Mouse (Mus musculus): ENCODE results near the gene Kdm1b. TPM values are rescaled to one million over a fixed set of nuclear protein-coding genes. Genes with fewer than 3 reads are reported as not detected.

Kdm1b gene
- polyA plus RNA-seq, 1 experiment from 2014 or later = 6.7 TPM

- no peaks in the 10 kb centered on the region for H3K9me3 ChIP-seq (ENCODE audit: control insufficient read depth)
- no peak overlapping the region for H3K4me2 ChIP-seq (replicated peaks; ENCODE audit: low read depth)
- WGBS = 71% methylated on average over 4 of the region's 4 CpGs
- H3K27me3 ChIP-seq (replicated peaks; ENCODE audit: control insufficient read depth, insufficient read depth, low read length) = no peaks in the 10 kb centered on the region
- no peak for TF ChIP-seq CTCF (IDR thresholded peaks at IDR 0.05; ENCODE audit: low read depth)
- ATAC-seq = no peak
- no peak overlapping the region for H3K27ac ChIP-seq (ENCODE audit: low read depth, low read length)
- no peak overlapping the region for H3K9ac ChIP-seq (ENCODE audit: low read depth, low read length)
- H3K36me3 ChIP-seq (ENCODE audit: control insufficient read depth, insufficient read depth) = peaks cover 40% of the 10 kb centered on the region
- no peak overlapping the region for H3K4me3 ChIP-seq (ENCODE audit: low read depth, low read length)
- no peaks in the 10 kb centered on the region for H3K4me1 ChIP-seq (replicated peaks; ENCODE audit: control insufficient read depth, insufficient read depth, low read length)
Measured at GRCm38 (mm10) chr13:47050009-47050408, 6.7 kb downstream of the Kdm1b start.

GRCm38 (mm10) chr13:47053971-47054370 is 10.7 kb downstream of the Kdm1b start:
- Histone ChIP-seq H3K36me3 (ENCODE audit: control insufficient read depth, insufficient read depth) (peaks cover 40% of the 10 kb centered on the region), H3K4me2 (replicated peaks; ENCODE audit: low read depth) (no peak overlapping the region), H3K4me3 (ENCODE audit: low read depth, low read length) (no peak overlapping the region), H3K4me1 (replicated peaks; ENCODE audit: control insufficient read depth, insufficient read depth, low read length) (no peaks in the 10 kb centered on the region), H3K9me3 (ENCODE audit: control insufficient read depth) (no peaks in the 10 kb centered on the region), H3K27me3 (replicated peaks; ENCODE audit: control insufficient read depth, insufficient read depth, low read length) (no peaks in the 10 kb centered on the region), H3K27ac (ENCODE audit: low read depth, low read length) (no peak overlapping the region), H3K9ac (ENCODE audit: low read depth, low read length) (no peak overlapping the region)
- no peak for TF ChIP-seq CTCF (IDR thresholded peaks at IDR 0.05; ENCODE audit: low read depth)
- no peak for ATAC-seq
- 90% methylated on average over 10 of the region's 10 CpGs for WGBS

GRCm38 (mm10) chr13:47056126-47056525 is 12.8 kb downstream of the Kdm1b start:
- no peaks in the 10 kb centered on the region for H3K27me3 ChIP-seq (replicated peaks; ENCODE audit: control insufficient read depth, insufficient read depth, low read length)
- no peaks in the 10 kb centered on the region for H3K4me1 ChIP-seq (replicated peaks; ENCODE audit: control insufficient read depth, insufficient read depth, low read length)
- H3K36me3 ChIP-seq (ENCODE audit: control insufficient read depth, insufficient read depth) = peaks cover 33% of the 10 kb centered on the region; the same call in 1 of the 2 replicates
- no peak overlapping the region for H3K4me2 ChIP-seq (replicated peaks; ENCODE audit: low read depth)
- H3K9me3 ChIP-seq (ENCODE audit: control insufficient read depth) = no peaks in the 10 kb centered on the region
- WGBS = 82% methylated on average over 11 of the region's 11 CpGs
- no peak for TF ChIP-seq CTCF (IDR thresholded peaks at IDR 0.05; ENCODE audit: low read depth)
- ATAC-seq = no peak
- H3K9ac ChIP-seq (ENCODE audit: low read depth, low read length) = no peak overlapping the region
- H3K27ac ChIP-seq (ENCODE audit: low read depth, low read length) = no peak overlapping the region
- no peak overlapping the region for H3K4me3 ChIP-seq (ENCODE audit: low read depth, low read length)

GRCm38 (mm10) chr13:47056781-47057180 is 13.5 kb downstream of the Kdm1b start:
- TF ChIP-seq CTCF (IDR thresholded peaks at IDR 0.05; ENCODE audit: low read depth) = no peak
- Histone ChIP-seq H3K9ac (ENCODE audit: low read depth, low read length) (no peak overlapping the region), H3K9me3 (ENCODE audit: control insufficient read depth) (no peaks in the 10 kb centered on the region), H3K27ac (ENCODE audit: low read depth, low read length) (no peak overlapping the region), H3K4me3 (ENCODE audit: low read depth, low read length) (no peak overlapping the region), H3K4me2 (replicated peaks; ENCODE audit: low read depth) (no peak overlapping the region), H3K27me3 (replicated peaks; ENCODE audit: control insufficient read depth, insufficient read depth, low read length) (no peaks in the 10 kb centered on the region), H3K36me3 (ENCODE audit: control insufficient read depth, insufficient read depth) (peaks cover 37% of the 10 kb centered on the region; the same call in 1 of the 2 replicates), H3K4me1 (replicated peaks; ENCODE audit: control insufficient read depth, insufficient read depth, low read length) (no peaks in the 10 kb centered on the region)
- WGBS = 93% methylated on average over 5 of the region's 5 CpGs
- ATAC-seq = no peak

GRCm38 (mm10) chr13:47062756-47063155 is 19.5 kb downstream of the Kdm1b start:
- ATAC-seq = no peak
- H3K27ac ChIP-seq (ENCODE audit: low read depth, low read length) = no peak overlapping the region

GRCm38 (mm10) chr13:47063985-47064760 is 20.9 kb downstream of the Kdm1b start:
- no peak for TF ChIP-seq CTCF (IDR thresholded peaks at IDR 0.05; ENCODE audit: low read depth)
- 66% methylated on average over 15 of the region's 15 CpGs for WGBS
- ATAC-seq = no peak
- Histone ChIP-seq H3K27ac (ENCODE audit: low read depth, low read length) (no peak overlapping the region), H3K9me3 (ENCODE audit: control insufficient read depth) (no peaks in the 10 kb centered on the region), H3K4me1 (replicated peaks; ENCODE audit: control insufficient read depth, insufficient read depth, low read length) (no peaks in the 10 kb centered on the region), H3K36me3 (ENCODE audit: control insufficient read depth, insufficient read depth) (peaks cover 51% of the 10 kb centered on the region), H3K4me3 (ENCODE audit: low read depth, low read length) (no peak overlapping the region), H3K4me2 (replicated peaks; ENCODE audit: low read depth) (no peak overlapping the region), H3K27me3 (replicated peaks; ENCODE audit: control insufficient read depth, insufficient read depth, low read length) (no peaks in the 10 kb centered on the region), H3K9ac (ENCODE audit: low read depth, low read length) (no peak overlapping the region)

More at GRCm38 (mm10) chr13:47062756-47063155, 19.5 kb downstream of the Kdm1b start:
- Histone ChIP-seq H3K27me3 (replicated peaks; ENCODE audit: control insufficient read depth, insufficient read depth, low read length) (no peaks in the 10 kb centered on the region), H3K4me2 (replicated peaks; ENCODE audit: low read depth) (no peak overlapping the region), H3K9me3 (ENCODE audit: control insufficient read depth) (no peaks in the 10 kb centered on the region), H3K4me3 (ENCODE audit: low read depth, low read length) (no peak overlapping the region), H3K36me3 (ENCODE audit: control insufficient read depth, insufficient read depth) (peaks cover 43% of the 10 kb centered on the region), H3K4me1 (replicated peaks; ENCODE audit: control insufficient read depth, insufficient read depth, low read length) (no peaks in the 10 kb centered on the region), H3K9ac (ENCODE audit: low read depth, low read length) (no peak overlapping the region)
- 95% methylated on average over 17 of the region's 17 CpGs for WGBS
- no peak for TF ChIP-seq CTCF (IDR thresholded peaks at IDR 0.05; ENCODE audit: low read depth)
